Mouse (Mus musculus): ENCODE measurements around the gene Anks4b. TPM values are rescaled to one million over a fixed set of nuclear protein-coding genes. Genes with fewer than 3 reads are reported as not detected.

Anks4b gene
- polyA plus RNA-seq, 1 experiment = 0.27 TPM

- no peaks in the 10 kb centered on the region for H3K36me3 ChIP-seq (ENCODE audit: control insufficient read depth, insufficient read depth, low read length)
- peak within 1 kb of the TSS; percentile 93 for H3K4me3 ChIP-seq (ENCODE audit: control insufficient read depth, low read depth, low read length)
- H3K27me3 ChIP-seq (ENCODE audit: control insufficient read depth, insufficient read depth, low read length) = no peaks in the 10 kb centered on the region
- TF ChIP-seq CTCF (IDR thresholded peaks at IDR 0.05; ENCODE audit: control insufficient read depth, insufficient read depth, insufficient replicate concordance, low read depth, low read length) (peak; percentile 83; the same call in 1 of the 2 replicates), POLR2A (IDR thresholded peaks at IDR 0.05; ENCODE audit: control insufficient read depth, low read depth, low read length) (peak; percentile 84)
- H3K4me1 ChIP-seq (ENCODE audit: control insufficient read depth, insufficient read depth, low read length) = peaks cover 15% of the 10 kb centered on the region
- H3K27ac ChIP-seq (ENCODE audit: control insufficient read depth, insufficient read depth, low read depth, low read length) = peak within 1 kb of the TSS; percentile 82
Measured at GRCm38 (mm10) chr7:120203789-120204188, 30.1 kb downstream of the Anks4b start, which contains the start of gene Abca14. Abca14 (plus strand) TSS chr7:120203961.

- H3K27ac ChIP-seq (ENCODE audit: control insufficient read depth, insufficient read depth, low read depth, low read length) = no peak overlapping the region
- TF ChIP-seq POLR2A (IDR thresholded peaks at IDR 0.05; ENCODE audit: control insufficient read depth, low read depth, low read length) (no peak), CTCF (IDR thresholded peaks at IDR 0.05; ENCODE audit: control insufficient read depth, insufficient read depth, insufficient replicate concordance, low read depth, low read length) (no peak)
Measured at GRCm38 (mm10) chr7:120205989-120206388, 32.3 kb downstream of the Anks4b start.

GRCm38 (mm10) chr7:120228541-120228940 lies 54.9 kb downstream of the Anks4b start:
- Histone ChIP-seq H3K4me3 (ENCODE audit: control insufficient read depth, low read depth, low read length) (no peak overlapping the region), H3K4me1 (ENCODE audit: control insufficient read depth, insufficient read depth, low read length) (no peaks in the 10 kb centered on the region), H3K36me3 (ENCODE audit: control insufficient read depth, insufficient read depth, low read length) (no peaks in the 10 kb centered on the region), H3K27ac (ENCODE audit: control insufficient read depth, insufficient read depth, low read depth, low read length) (no peak overlapping the region), H3K27me3 (ENCODE audit: control insufficient read depth, insufficient read depth, low read length) (no peaks in the 10 kb centered on the region)
- no peak for TF ChIP-seq CTCF (IDR thresholded peaks at IDR 0.05; ENCODE audit: control insufficient read depth, insufficient read depth, insufficient replicate concordance, low read depth, low read length)
- no peak for TF ChIP-seq POLR2A (IDR thresholded peaks at IDR 0.05; ENCODE audit: control insufficient read depth, low read depth, low read length)

More at GRCm38 (mm10) chr7:120205989-120206388, 32.3 kb downstream of the Anks4b start:
- Histone ChIP-seq H3K4me3 (ENCODE audit: control insufficient read depth, low read depth, low read length) (0 out of 2 replicates have a peak overlapping the region, but pooled peaks have one; percentile 1), H3K4me1 (ENCODE audit: control insufficient read depth, insufficient read depth, low read length) (peaks cover 15% of the 10 kb centered on the region), H3K27me3 (ENCODE audit: control insufficient read depth, insufficient read depth, low read length) (no peaks in the 10 kb centered on the region), H3K36me3 (ENCODE audit: control insufficient read depth, insufficient read depth, low read length) (no peaks in the 10 kb centered on the region)

Other genes starting within 250 kb of the Anks4b start
- 31.7 and 34.6 TPM in 2 replicates for gene Dnah3, start 78.6 kb upstream of the Anks4b start, polyA plus RNA-seq (2012; rRNA removed)
- 6.6 and 8.0 TPM in 2 replicates for gene Tmem159, start 71.5 kb upstream of the Anks4b start, polyA plus RNA-seq (2012; rRNA removed)
- gene Zp2, start 28.6 kb upstream of the Anks4b start, polyA plus RNA-seq (2012; rRNA removed) = not detected in 2 replicates
- 0.11 TPM in 1 of 2 replicates, not detected in the other for gene Crym, start 28.3 kb downstream of the Anks4b start, polyA plus RNA-seq (2012; rRNA removed)
- gene Abca14, start 30.1 kb downstream of the Anks4b start, polyA plus RNA-seq (2012; rRNA removed) = 62.8 and 185 TPM in 2 replicates
- gene Abca15, start 154.8 kb downstream of the Anks4b start, polyA plus RNA-seq (2012; rRNA removed) = 11.6 and 16.2 TPM in 2 replicates
- 18.9 and 25.4 TPM in 2 replicates for gene Abca16, start 235.8 kb downstream of the Anks4b start, polyA plus RNA-seq (2012; rRNA removed)

Data from testis, adult 2 months (tissue).